Mouse (Mus musculus): ENCODE data around the gene Plxna2. TPM values are rescaled to one million over a fixed set of nuclear protein-coding genes. Genes with fewer than 3 reads are reported as not detected.

Gene Plxna2
- 1.6 and 2.2 TPM in 2 replicates for polyA plus RNA-seq (2011; ENCODE audit: insufficient read depth, insufficient read length, low read depth, missing spikeins)

GRCm38 (mm10) chr1:194617918-194618317 lies at the start of gene Plxna2:
Plxna2 (plus strand) TSS chr1:194618218.
- Histone ChIP-seq H3K27me3 (ENCODE audit: control insufficient read depth, insufficient read depth, low read length, poor library complexity, severe bottlenecking) (no peaks in the 10 kb centered on the region; the same call in 1 of the 2 replicates), H3K4me3 (ENCODE audit: low read depth, low read length) (no peak within 1 kb of the TSS; the same call in 1 of the 2 replicates), H3K27ac (ENCODE audit: insufficient read depth, low read length) (no peak within 1 kb of the TSS), H3K9me3 (replicated peaks; ENCODE audit: control insufficient read depth, insufficient read depth, low read length, poor library complexity, severe bottlenecking) (no peaks in the 10 kb centered on the region), H3K4me1 (ENCODE audit: control insufficient read depth, insufficient read depth, low read length) (no peaks in the 10 kb centered on the region), H3K36me3 (ENCODE audit: control insufficient read depth, insufficient read depth, low read length, poor library complexity, severe bottlenecking) (no peaks in the 10 kb centered on the region), H3K9ac (ENCODE audit: low read depth, poor library complexity, severe bottlenecking) (no peak within 1 kb of the TSS)
- TF ChIP-seq EP300 (IDR thresholded peaks at IDR 0.05; ENCODE audit: insufficient read depth, low read depth, low read length) (no peak), CTCF (IDR thresholded peaks at IDR 0.05; ENCODE audit: low read depth, low read length) (no peak), POLR2A (IDR thresholded peaks at IDR 0.05; ENCODE audit: insufficient read depth, low read length) (no peak)

GRCm38 (mm10) chr1:194573870-194574269 lies 44.1 kb upstream of the Plxna2 start:
- no peaks in the 10 kb centered on the region for H3K27me3 ChIP-seq (ENCODE audit: control insufficient read depth, insufficient read depth, low read length, poor library complexity, severe bottlenecking)
- H3K9me3 ChIP-seq (replicated peaks; ENCODE audit: control insufficient read depth, insufficient read depth, low read length, poor library complexity, severe bottlenecking): no peaks in the 10 kb centered on the region
- H3K4me1 ChIP-seq (ENCODE audit: control insufficient read depth, insufficient read depth, low read length): no peaks in the 10 kb centered on the region
- no peak overlapping the region for H3K27ac ChIP-seq (ENCODE audit: insufficient read depth, low read length)
- no peak for TF ChIP-seq CTCF (IDR thresholded peaks at IDR 0.05; ENCODE audit: low read depth, low read length)
- no peak for TF ChIP-seq POLR2A (IDR thresholded peaks at IDR 0.05; ENCODE audit: insufficient read depth, low read length)
- no peak for TF ChIP-seq EP300 (IDR thresholded peaks at IDR 0.05; ENCODE audit: insufficient read depth, low read depth, low read length)
- H3K9ac ChIP-seq (ENCODE audit: low read depth, poor library complexity, severe bottlenecking): no peak overlapping the region
- H3K36me3 ChIP-seq (ENCODE audit: control insufficient read depth, insufficient read depth, low read length, poor library complexity, severe bottlenecking): no peaks in the 10 kb centered on the region
- no peak overlapping the region for H3K4me3 ChIP-seq (ENCODE audit: low read depth, low read length)

GRCm38 (mm10) chr1:194578270-194578669 lies 39.7 kb upstream of the Plxna2 start:
- Histone ChIP-seq H3K27me3 (ENCODE audit: control insufficient read depth, insufficient read depth, low read length, poor library complexity, severe bottlenecking) (no peaks in the 10 kb centered on the region), H3K4me1 (ENCODE audit: control insufficient read depth, insufficient read depth, low read length) (no peaks in the 10 kb centered on the region), H3K27ac (ENCODE audit: insufficient read depth, low read length) (no peak overlapping the region), H3K4me3 (ENCODE audit: low read depth, low read length) (no peak overlapping the region), H3K36me3 (ENCODE audit: control insufficient read depth, insufficient read depth, low read length, poor library complexity, severe bottlenecking) (no peaks in the 10 kb centered on the region), H3K9me3 (replicated peaks; ENCODE audit: control insufficient read depth, insufficient read depth, low read length, poor library complexity, severe bottlenecking) (no peaks in the 10 kb centered on the region), H3K9ac (ENCODE audit: low read depth, poor library complexity, severe bottlenecking) (no peak overlapping the region)
- no peak for TF ChIP-seq POLR2A (IDR thresholded peaks at IDR 0.05; ENCODE audit: insufficient read depth, low read length)
- no peak for TF ChIP-seq EP300 (IDR thresholded peaks at IDR 0.05; ENCODE audit: insufficient read depth, low read depth, low read length)
- TF ChIP-seq CTCF (IDR thresholded peaks at IDR 0.05; ENCODE audit: low read depth, low read length): no peak

- no peaks in the 10 kb centered on the region for H3K27me3 ChIP-seq (ENCODE audit: control insufficient read depth, insufficient read depth, low read length, poor library complexity, severe bottlenecking)
- H3K36me3 ChIP-seq (ENCODE audit: control insufficient read depth, insufficient read depth, low read length, poor library complexity, severe bottlenecking): no peaks in the 10 kb centered on the region
- TF ChIP-seq CTCF (IDR thresholded peaks at IDR 0.05; ENCODE audit: low read depth, low read length) (no peak), POLR2A (IDR thresholded peaks at IDR 0.05; ENCODE audit: insufficient read depth, low read length) (no peak), EP300 (IDR thresholded peaks at IDR 0.05; ENCODE audit: insufficient read depth, low read depth, low read length) (no peak)
- no peaks in the 10 kb centered on the region for H3K9me3 ChIP-seq (replicated peaks; ENCODE audit: control insufficient read depth, insufficient read depth, low read length, poor library complexity, severe bottlenecking)
- H3K27ac ChIP-seq (ENCODE audit: insufficient read depth, low read length): no peak overlapping the region
- H3K9ac ChIP-seq (ENCODE audit: low read depth, poor library complexity, severe bottlenecking): no peak overlapping the region
- H3K4me1 ChIP-seq (ENCODE audit: control insufficient read depth, insufficient read depth, low read length): no peaks in the 10 kb centered on the region
- no peak overlapping the region for H3K4me3 ChIP-seq (ENCODE audit: low read depth, low read length)
Observed at GRCm38 (mm10) chr1:194580539-194580938, 37.5 kb upstream of the Plxna2 start.

GRCm38 (mm10) chr1:194586670-194587069 lies 31.3 kb upstream of the Plxna2 start:
- Histone ChIP-seq H3K4me3 (ENCODE audit: low read depth, low read length) (no peak overlapping the region), H3K9me3 (replicated peaks; ENCODE audit: control insufficient read depth, insufficient read depth, low read length, poor library complexity, severe bottlenecking) (no peaks in the 10 kb centered on the region), H3K27me3 (ENCODE audit: control insufficient read depth, insufficient read depth, low read length, poor library complexity, severe bottlenecking) (no peaks in the 10 kb centered on the region), H3K27ac (ENCODE audit: insufficient read depth, low read length) (no peak overlapping the region), H3K36me3 (ENCODE audit: control insufficient read depth, insufficient read depth, low read length, poor library complexity, severe bottlenecking) (no peaks in the 10 kb centered on the region), H3K4me1 (ENCODE audit: control insufficient read depth, insufficient read depth, low read length) (no peaks in the 10 kb centered on the region), H3K9ac (ENCODE audit: low read depth, poor library complexity, severe bottlenecking) (no peak overlapping the region)
- no peak for TF ChIP-seq CTCF (IDR thresholded peaks at IDR 0.05; ENCODE audit: low read depth, low read length)
- TF ChIP-seq POLR2A (IDR thresholded peaks at IDR 0.05; ENCODE audit: insufficient read depth, low read length): no peak
- no peak for TF ChIP-seq EP300 (IDR thresholded peaks at IDR 0.05; ENCODE audit: insufficient read depth, low read depth, low read length)

- Histone ChIP-seq H3K36me3 (ENCODE audit: control insufficient read depth, insufficient read depth, low read length, poor library complexity, severe bottlenecking) (no peaks in the 10 kb centered on the region), H3K4me3 (ENCODE audit: low read depth, low read length) (no peak overlapping the region), H3K9me3 (replicated peaks; ENCODE audit: control insufficient read depth, insufficient read depth, low read length, poor library complexity, severe bottlenecking) (no peaks in the 10 kb centered on the region), H3K9ac (ENCODE audit: low read depth, poor library complexity, severe bottlenecking) (no peak overlapping the region), H3K27ac (ENCODE audit: insufficient read depth, low read length) (no peak overlapping the region), H3K27me3 (ENCODE audit: control insufficient read depth, insufficient read depth, low read length, poor library complexity, severe bottlenecking) (no peaks in the 10 kb centered on the region), H3K4me1 (ENCODE audit: control insufficient read depth, insufficient read depth, low read length) (no peaks in the 10 kb centered on the region)
- TF ChIP-seq CTCF (IDR thresholded peaks at IDR 0.05; ENCODE audit: low read depth, low read length): no peak
- no peak for TF ChIP-seq EP300 (IDR thresholded peaks at IDR 0.05; ENCODE audit: insufficient read depth, low read depth, low read length)
Observed at GRCm38 (mm10) chr1:194587532-194587931, 30.5 kb upstream of the Plxna2 start.
